Mouse (Mus musculus) cortical plate, adult 2 months (tissue): Measurements from ENCODE around the gene Rhbdd1.

Experiments used
- CTCF ChIP-seq: fragments of 200-500 bp; IDR thresholded peaks from 2 replicates; pipeline ENCODE4 v1.5.1; 2011; ENCODE audit warnings: mild to moderate bottlenecking, control low read depth, low read length; ENCODE audit not compliant: insufficient read depth; ENCODE audit errors: extremely low read depth
- POLR2A ChIP-seq: fragments of 200-500 bp; IDR thresholded peaks from 2 replicates; pipeline ENCODE4 v1.6.1; 2011; ENCODE audit warnings: mild to moderate bottlenecking, low read length, control low read depth; ENCODE audit not compliant: insufficient read depth; ENCODE audit errors: extremely low read depth

DNA sequence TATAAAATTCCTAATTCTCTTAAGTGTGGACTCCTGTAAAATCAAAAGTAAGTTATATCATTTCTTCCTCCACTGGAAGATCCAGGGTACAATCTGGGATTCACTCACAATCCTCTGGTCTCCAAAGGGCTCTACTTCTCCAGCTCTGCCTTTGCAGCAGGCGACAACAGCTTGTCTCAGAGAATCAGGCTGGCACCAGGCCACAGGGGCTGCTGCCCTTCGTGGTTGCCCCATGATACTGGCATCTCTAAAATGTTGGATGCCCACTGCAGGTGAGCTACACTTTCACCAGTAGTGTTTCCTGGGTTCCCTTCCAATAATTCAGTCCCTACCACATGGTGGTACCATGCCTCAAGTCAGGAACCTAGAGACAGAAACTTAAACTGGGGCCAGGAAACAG is 67.9 kb downstream of the Rhbdd1 start:
- TF ChIP-seq CTCF (no peak), POLR2A (no peak)
